In the genomic region with DNA sequence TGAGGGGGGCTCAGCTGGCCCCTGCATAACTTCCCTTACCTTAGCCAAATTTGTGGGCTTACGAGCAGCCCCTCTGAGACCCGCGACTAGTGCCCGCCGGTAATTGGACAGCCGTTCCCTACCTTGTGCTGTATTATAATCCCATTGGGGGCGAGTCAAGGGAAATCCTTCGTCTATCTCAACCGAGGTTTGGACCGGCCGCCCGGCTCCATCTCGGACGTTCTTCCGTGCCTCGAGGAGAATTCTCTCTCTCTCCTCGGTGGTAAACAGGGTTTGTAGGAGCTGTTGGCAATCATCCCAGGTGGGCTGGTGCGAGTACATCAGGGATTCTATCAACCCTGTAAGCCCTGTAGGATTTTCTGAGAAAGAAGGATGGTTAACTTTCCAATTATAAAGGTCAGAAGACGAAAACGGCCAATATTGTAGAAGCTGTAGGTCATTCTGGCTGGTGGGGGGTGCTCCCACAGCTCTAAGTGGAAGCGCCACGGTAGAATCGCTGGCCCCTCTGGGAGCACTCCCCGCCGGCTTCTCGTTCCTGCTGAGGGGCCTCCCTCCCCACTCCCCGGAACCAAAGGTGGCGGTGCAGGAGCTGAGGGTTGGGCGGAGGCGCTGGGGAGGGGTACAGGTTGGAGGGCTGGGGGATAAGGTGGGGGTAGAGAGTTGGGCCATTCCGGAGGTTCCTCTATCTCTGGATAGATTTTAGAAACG, we compare ENCODE assay signal across 7 mouse cellular contexts.
A peak's percentile ranks its signal among the peaks of the same experiment; 100 is the strongest.
DNase-seq lines count a peak whose midpoint lies in the region; ATAC-seq lines count a peak whose summit lies in the region.

No protein-coding gene starts in this region.

- WGBS in hindbrain, embryonic 14.5 days = 69% methylated on average over 32 of the region's 32 CpGs
- 69% methylated on average over 32 of the region's 32 CpGs for WGBS in stomach, embryonic 15.5 days

- H3K4me1 ChIP-seq in hindbrain, embryonic 14.5 days (replicated peaks; ENCODE audit: control insufficient read depth, insufficient read depth, low read length) = no peaks in the 10 kb centered on the region
- H3K4me1 ChIP-seq in stomach, embryonic 15.5 days = no peaks in the 10 kb centered on the region

- H3K27me3 ChIP-seq in hindbrain, embryonic 14.5 days (ENCODE audit: control insufficient read depth, insufficient read depth, low read length) = no peaks in the 10 kb centered on the region
- H3K27me3 ChIP-seq in stomach, embryonic 15.5 days (replicated peaks) = no peaks in the 10 kb centered on the region

- H3K4me2 ChIP-seq in hindbrain, embryonic 14.5 days (replicated peaks) = no peak overlapping the region
- no peak overlapping the region for H3K4me2 ChIP-seq in stomach, embryonic 15.5 days

- H3K4me3 ChIP-seq in hindbrain, embryonic 14.5 days (replicated peaks; ENCODE audit: low read length) = no peak overlapping the region
- H3K4me3 ChIP-seq in stomach, embryonic 15.5 days (replicated peaks) = no peak overlapping the region

- H3K9ac ChIP-seq in hindbrain, embryonic 14.5 days = no peak overlapping the region
- no peak overlapping the region for H3K9ac ChIP-seq in stomach, embryonic 15.5 days

- H3K36me3 ChIP-seq in hindbrain, embryonic 14.5 days (replicated peaks; ENCODE audit: control insufficient read depth, insufficient read depth) = no peaks in the 10 kb centered on the region
- H3K36me3 ChIP-seq in stomach, embryonic 15.5 days = peaks cover 15% of the 10 kb centered on the region; the same call in 1 of the 2 replicates

- H3K9me3 ChIP-seq in hindbrain, embryonic 14.5 days (ENCODE audit: control insufficient read depth, low read length) = peaks cover 67% of the 10 kb centered on the region
- peaks cover 55% of the 10 kb centered on the region for H3K9me3 ChIP-seq in stomach, embryonic 15.5 days

- peak; percentile 39 for DNase-seq in urinary bladder, postnatal 10 days (ENCODE audit: low spot score)
- DNase-seq in urinary bladder, postnatal 25 days (ENCODE audit: low spot score) = no peak
- peak; percentile 23 for DNase-seq in hindbrain, embryonic 14.5 days (ENCODE audit: low spot score)
- DNase-seq in layer of hippocampus, postnatal 14 days (ENCODE audit: low spot score in 2 of 2) = no peak

- no peak overlapping the region for H3K27ac ChIP-seq in hindbrain, embryonic 14.5 days
- no peak overlapping the region for H3K27ac ChIP-seq in stomach, embryonic 15.5 days

- peak; percentile 54; the same call in 1 of the 2 replicates for ATAC-seq in erythroid progenitor cell, adult 5-6 weeks (replicated peaks; ENCODE audit: low FRiP score, poor library complexity, severe bottlenecking)
- peak; percentile 39 for ATAC-seq in hindbrain, embryonic 14.5 days (ENCODE audit: low FRiP score)
- ATAC-seq in megakaryocyte progenitor cell, adult 5-6 weeks (replicated peaks; ENCODE audit: poor library complexity) = peak; percentile 34
- peak; percentile 36; the same call in 1 of the 2 replicates for ATAC-seq in stomach, embryonic 15.5 days (ENCODE audit: insufficient read depth, low FRiP score, low read depth)

Comparison
In these comparisons a context has a peak if more than half of its experiments do, and no peak if none do; other contexts are left out.
1. DNase-seq: peak in urinary bladder, postnatal 10 days (single experiment) and hindbrain, embryonic 14.5 days (single experiment); none in urinary bladder, postnatal 25 days (single experiment) and layer of hippocampus, postnatal 14 days (0 of 2).
2. Peak in every context shown above with its lines, with median percentiles within 50 percentile points of each other: ATAC-seq.